Comparison of ENCODE assay signal across 15 mouse cellular contexts in genomic region chr6:95546189-95546832, GRCm38 (mm10).
DNase-seq lines count a peak whose midpoint lies in the region; ATAC-seq and TF ChIP-seq lines count a peak whose summit lies in the region.
"Had no signal": no experiment of that assay in that cellular context is flagged by ENCODE, and none has a peak within 500 bp of the region (broad histone marks: within the 10 kb centered on the region; RNA-seq: fewer than 3 reads in every experiment).

No protein-coding gene starts in this region.

- no peaks in the 10 kb centered on the region for H3K27me3 ChIP-seq in hindbrain, embryonic 10.5 days (ENCODE audit: insufficient read depth, poor library complexity, severe bottlenecking)
- H3K27me3 ChIP-seq in hindbrain, embryonic 14.5 days (ENCODE audit: control insufficient read depth, insufficient read depth, low read length) = peaks cover 8% of the 10 kb centered on the region; the same call in 1 of the 2 replicates
- H3K27me3 ChIP-seq in lung, postnatal 0 days (replicated peaks; ENCODE audit: insufficient read depth, low read length) = no peaks in the 10 kb centered on the region
- no peaks in the 10 kb centered on the region for H3K27me3 ChIP-seq in forebrain, embryonic 16.5 days (replicated peaks; ENCODE audit: control insufficient read depth, insufficient read depth, low read length)
- H3K27me3 ChIP-seq: embryonic facial prominence, embryonic 12.5 days had no signal

- TF ChIP-seq EP300 in lung, postnatal 0 days (IDR thresholded peaks at IDR 0.05) = no peak

- H3K9ac ChIP-seq in hindbrain, embryonic 14.5 days = no peak overlapping the region
- no peak overlapping the region for H3K9ac ChIP-seq in lung, postnatal 0 days (replicated peaks; ENCODE audit: low read depth)
- H3K9ac ChIP-seq in forebrain, embryonic 16.5 days (replicated peaks; ENCODE audit: low read depth, low read length) = no peak overlapping the region
- H3K9ac ChIP-seq: embryonic facial prominence, embryonic 12.5 days had no signal

- 0 out of 2 replicates have a peak, but pooled peaks have one; percentile 22 for TF ChIP-seq CTCF in lung, postnatal 0 days (IDR thresholded peaks at IDR 0.05)
- TF ChIP-seq CTCF in brain, embryonic 14.5 days (IDR thresholded peaks at IDR 0.05; ENCODE audit: borderline replicate concordance, extremely low read depth, insufficient read depth, insufficient read length) = no peak

- no peak overlapping the region for H3K4me2 ChIP-seq in hindbrain, embryonic 14.5 days (replicated peaks)
- no peak overlapping the region for H3K4me2 ChIP-seq in lung, postnatal 0 days (replicated peaks; ENCODE audit: low read depth, low read length)
- H3K4me2 ChIP-seq in forebrain, embryonic 16.5 days (ENCODE audit: low read length) = no peak overlapping the region
- H3K4me2 ChIP-seq: embryonic facial prominence, embryonic 12.5 days; liver, embryonic 11.5 days had no signal

- no peaks in the 10 kb centered on the region for H3K9me3 ChIP-seq in hindbrain, embryonic 10.5 days
- no peaks in the 10 kb centered on the region for H3K9me3 ChIP-seq in hindbrain, embryonic 14.5 days (ENCODE audit: control insufficient read depth, low read length)
- no peaks in the 10 kb centered on the region for H3K9me3 ChIP-seq in lung, postnatal 0 days (ENCODE audit: low read length)
- H3K9me3 ChIP-seq in forebrain, embryonic 16.5 days (ENCODE audit: control insufficient read depth, low read length) = no peaks in the 10 kb centered on the region
- H3K9me3 ChIP-seq: embryonic facial prominence, embryonic 12.5 days had no signal

- WGBS in hindbrain, embryonic 10.5 days = 59% methylated on average over 7 of the region's 7 CpGs
- WGBS in hindbrain, embryonic 14.5 days = 31% methylated on average over 7 of the region's 7 CpGs
- 70% methylated on average over 7 of the region's 7 CpGs for WGBS in lung, postnatal 0 days
- 32% methylated on average over 7 of the region's 7 CpGs for WGBS in forebrain, embryonic 16.5 days

- no peak for DNase-seq in hindbrain, embryonic 10.5 days (ENCODE audit: low spot score)
- DNase-seq in hindbrain, embryonic 14.5 days (ENCODE audit: low spot score) = no peak
- no peak for DNase-seq in lung, postnatal 0 days (ENCODE audit: low spot score)
- no peak for DNase-seq in lung, postnatal 36 days
- DNase-seq in brain, embryonic 14.5 days (ENCODE audit: low read depth) = peak; percentile 71
- no peak for DNase-seq in urinary bladder, adult 18-20 months (ENCODE audit: low spot score in 2 of 2)
- no peak for DNase-seq in adipocyte (ENCODE audit: low spot score)
- DNase-seq: cerebellum, postnatal 25 days; heart, postnatal 10 days; right cerebral cortex, postnatal 4 days had no signal

- no peaks in the 10 kb centered on the region for H3K36me3 ChIP-seq in hindbrain, embryonic 10.5 days
- no peaks in the 10 kb centered on the region for H3K36me3 ChIP-seq in hindbrain, embryonic 14.5 days (replicated peaks; ENCODE audit: control insufficient read depth, insufficient read depth)
- H3K36me3 ChIP-seq in lung, postnatal 0 days (ENCODE audit: insufficient read depth, low read length) = no peaks in the 10 kb centered on the region
- no peaks in the 10 kb centered on the region for H3K36me3 ChIP-seq in forebrain, embryonic 16.5 days (ENCODE audit: control insufficient read depth, insufficient read depth)
- H3K36me3 ChIP-seq: embryonic facial prominence, embryonic 12.5 days had no signal

- no peak for ATAC-seq in hindbrain, embryonic 14.5 days (ENCODE audit: low FRiP score)
- ATAC-seq in lung, postnatal 0 days = no peak
- peak; percentile 77 for ATAC-seq in forebrain, embryonic 16.5 days
- ATAC-seq: inflammation-experienced regulatory T-cells, adult 6 months had no signal

- peak overlapping the region; percentile 42; the same call in 1 of the 2 replicates for H3K27ac ChIP-seq in hindbrain, embryonic 10.5 days
- no peak overlapping the region for H3K27ac ChIP-seq in hindbrain, embryonic 14.5 days
- H3K27ac ChIP-seq in lung, postnatal 0 days (ENCODE audit: low read length) = no peak overlapping the region
- no peak overlapping the region for H3K27ac ChIP-seq in forebrain, embryonic 16.5 days (ENCODE audit: low read length)
- H3K27ac ChIP-seq: embryonic facial prominence, embryonic 12.5 days had no signal

- no peak for TF ChIP-seq POLR2A in brain, embryonic 14.5 days (IDR thresholded peaks at IDR 0.05; ENCODE audit: borderline replicate concordance, extremely low read depth, insufficient read depth, insufficient read length, poor library complexity, severe bottlenecking)

- H3K4me3 ChIP-seq in hindbrain, embryonic 10.5 days = no peak overlapping the region
- H3K4me3 ChIP-seq in hindbrain, embryonic 14.5 days (replicated peaks; ENCODE audit: low read length) = no peak overlapping the region
- H3K4me3 ChIP-seq in lung, postnatal 0 days (ENCODE audit: low read depth, low read length) = no peak overlapping the region
- no peak overlapping the region for H3K4me3 ChIP-seq in forebrain, embryonic 16.5 days (replicated peaks; ENCODE audit: low read length)
- H3K4me3 ChIP-seq: embryonic facial prominence, embryonic 12.5 days; myocyte had no signal

- H3K4me1 ChIP-seq in hindbrain, embryonic 10.5 days (replicated peaks) = peaks cover 20% of the 10 kb centered on the region
- 0 out of 2 replicates have a peak, but pooled peaks cover 5% of the 10 kb centered on the region for H3K4me1 ChIP-seq in hindbrain, embryonic 14.5 days (replicated peaks; ENCODE audit: control insufficient read depth, insufficient read depth, low read length)
- H3K4me1 ChIP-seq in lung, postnatal 0 days (ENCODE audit: insufficient read depth, low read depth, low read length) = no peaks in the 10 kb centered on the region; the same call in 1 of the 2 replicates
- 0 out of 2 replicates have a peak, but pooled peaks cover 3% of the 10 kb centered on the region for H3K4me1 ChIP-seq in forebrain, embryonic 16.5 days (replicated peaks; ENCODE audit: control insufficient read depth, insufficient read depth, low read length)
